Mouse (Mus musculus): Measurements from ENCODE around the gene Gng8.

Gene Gng8

DNA sequence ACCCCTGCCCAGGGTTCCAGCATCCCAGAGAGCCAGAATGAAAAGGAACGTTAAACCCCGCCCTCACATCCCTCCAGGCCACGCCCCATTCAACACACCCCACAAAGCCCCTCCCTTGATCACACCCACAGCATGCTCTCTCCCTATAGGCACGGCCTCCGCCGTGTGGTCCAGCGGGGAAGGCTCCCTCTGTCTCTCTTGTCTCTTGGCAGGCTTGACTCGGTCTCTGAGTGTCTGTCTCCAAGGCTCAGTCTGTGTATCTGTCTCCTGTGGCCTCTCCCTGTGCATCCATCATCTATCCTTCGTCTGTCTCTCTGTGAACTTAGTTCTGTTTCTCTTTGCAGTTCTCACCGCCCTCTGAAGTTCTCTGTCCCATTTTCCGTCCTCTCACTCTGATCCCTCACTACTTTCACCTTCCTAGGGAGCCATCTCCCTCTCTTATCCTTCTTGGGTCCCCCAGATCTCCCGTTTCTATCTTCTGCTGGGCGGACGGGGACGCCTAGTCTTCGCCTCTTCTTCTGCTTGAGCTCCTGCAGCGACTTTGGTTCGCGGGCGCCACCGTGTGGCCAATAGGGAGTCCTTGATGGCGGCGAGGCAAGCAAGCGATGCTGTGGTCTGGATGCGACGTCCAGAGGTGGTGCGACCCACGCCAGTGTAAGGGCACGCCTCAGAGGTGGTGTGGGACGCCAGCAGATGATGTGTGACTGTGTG is at the start of gene Gng8:
TSS of gene Gng8 (plus strand) at position 146 of the 711 bp plus-strand sequence.
- DNase-seq (ENCODE audit: low read depth): peak; percentile 80

DNA sequence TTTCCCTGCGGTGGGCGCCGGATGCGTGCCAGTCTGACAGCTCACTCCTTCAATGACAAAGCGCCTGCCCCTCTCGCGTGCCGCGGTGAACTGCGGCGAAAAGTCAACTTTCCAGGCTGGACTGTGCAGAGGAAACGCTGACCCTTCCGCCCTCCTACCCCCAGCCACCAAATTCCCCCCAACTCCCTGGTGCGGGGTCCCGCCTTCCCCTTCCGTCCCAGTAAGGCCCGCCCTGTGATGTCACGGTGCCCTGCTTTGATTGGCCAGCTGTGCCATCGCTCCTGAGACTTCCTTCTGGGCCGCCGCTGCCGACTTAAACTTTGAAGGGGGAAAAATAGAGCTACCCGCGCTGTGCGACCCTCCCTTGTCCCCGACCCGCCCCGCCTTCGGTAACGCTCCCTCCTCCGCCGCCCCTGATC is 48.9 kb upstream of the Gng8 start, which contains the start of gene Prkd2:
TSS of gene Prkd2 (plus strand) at position 258 of the 419 bp plus-strand sequence.
- peak; percentile 74 for DNase-seq (ENCODE audit: low read depth)

DNA sequence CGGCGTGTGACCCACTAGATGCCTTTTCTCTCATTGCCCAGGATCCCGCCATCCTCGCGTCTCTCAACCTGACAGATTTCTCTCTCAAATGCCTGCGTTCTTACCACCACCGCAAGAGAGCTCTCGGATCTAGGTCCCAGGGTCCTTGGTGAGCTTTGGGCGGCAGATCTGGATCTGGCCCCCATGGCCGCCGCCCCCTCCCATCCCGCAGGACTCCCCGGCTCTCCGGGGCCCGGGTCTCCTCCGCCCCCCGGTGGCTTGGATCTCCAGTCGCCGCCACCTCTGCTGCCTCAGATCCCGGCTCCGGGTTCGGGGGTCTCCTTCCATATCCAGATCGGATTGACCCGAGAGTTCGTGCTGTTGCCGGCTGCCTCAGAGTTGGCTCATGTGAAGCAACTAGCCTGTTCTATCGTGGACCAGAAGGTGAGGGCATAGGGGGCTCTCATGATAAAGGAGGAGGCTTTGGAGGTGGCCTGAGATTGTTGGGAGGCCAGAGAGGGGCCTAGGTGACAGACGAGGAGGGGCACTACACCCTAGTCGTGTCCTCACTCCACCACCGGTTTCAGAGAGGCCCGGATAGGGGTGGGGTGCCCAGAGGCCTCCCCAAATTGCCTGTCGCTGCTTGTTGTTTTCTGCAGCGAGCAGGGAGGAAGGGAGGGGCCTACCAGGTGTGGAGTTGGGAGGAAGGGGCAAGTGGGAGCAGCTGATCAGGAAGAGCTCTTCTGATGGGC is 48.0 kb upstream of the Gng8 start:
- no peak for DNase-seq (ENCODE audit: low read depth)

DNA sequence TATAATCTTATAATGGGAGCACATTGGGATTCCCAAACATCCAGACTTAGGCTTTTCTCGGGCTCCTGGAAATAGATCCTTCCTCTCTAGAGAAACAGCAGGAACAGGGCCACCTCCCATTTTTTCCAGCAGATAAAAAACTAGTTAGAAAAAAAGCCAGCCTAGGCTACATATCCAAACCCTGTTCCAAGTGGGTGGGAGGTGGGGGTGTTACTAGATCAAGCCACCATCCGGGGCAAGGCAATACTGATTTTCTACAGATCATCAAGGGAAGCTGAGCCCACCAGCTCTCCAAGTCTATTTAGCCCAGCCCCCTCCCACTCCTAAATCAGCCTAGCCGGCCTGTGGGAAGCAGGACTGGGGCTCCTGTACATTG is 46.9 kb upstream of the Gng8 start:
- no peak for DNase-seq (ENCODE audit: low read depth)

DNA sequence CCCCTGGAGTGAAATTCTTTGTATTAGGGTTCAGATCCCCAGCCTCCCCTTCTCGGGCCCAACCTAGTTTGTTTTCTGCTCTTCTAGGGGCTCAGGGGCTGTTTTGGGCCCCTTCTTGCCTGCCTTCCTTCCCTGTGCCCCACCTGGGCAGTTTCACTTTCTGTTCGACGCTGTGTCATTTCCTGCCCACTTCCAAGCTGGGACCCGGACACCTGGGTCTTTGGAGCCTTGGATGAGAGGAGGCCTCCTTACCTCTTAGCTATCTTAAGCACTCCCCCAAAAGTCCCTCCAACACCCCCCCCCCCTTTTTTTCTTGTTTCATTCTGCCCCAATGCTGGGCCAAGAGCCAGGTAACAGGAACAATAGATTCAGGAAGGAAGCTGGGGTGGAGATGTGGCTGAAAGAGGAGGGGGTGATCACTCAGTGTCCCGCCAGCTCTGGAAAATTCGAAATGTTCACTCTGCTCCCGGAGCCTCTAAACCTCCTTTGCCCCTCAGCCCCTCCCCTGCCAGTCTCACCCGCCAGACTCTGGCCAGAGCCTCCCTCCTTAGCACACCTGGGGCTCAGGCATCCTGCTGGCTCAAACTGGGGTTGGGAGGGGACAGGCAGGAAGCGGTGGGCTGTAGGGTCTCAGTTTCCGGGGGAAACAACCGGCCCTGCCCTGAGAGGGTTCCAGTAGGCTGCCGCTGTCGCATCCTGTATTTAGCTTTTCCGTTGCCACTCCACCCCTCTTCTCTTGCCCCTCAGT is 46.3 kb upstream of the Gng8 start:
- DNase-seq (ENCODE audit: low read depth): no peak

DNA sequence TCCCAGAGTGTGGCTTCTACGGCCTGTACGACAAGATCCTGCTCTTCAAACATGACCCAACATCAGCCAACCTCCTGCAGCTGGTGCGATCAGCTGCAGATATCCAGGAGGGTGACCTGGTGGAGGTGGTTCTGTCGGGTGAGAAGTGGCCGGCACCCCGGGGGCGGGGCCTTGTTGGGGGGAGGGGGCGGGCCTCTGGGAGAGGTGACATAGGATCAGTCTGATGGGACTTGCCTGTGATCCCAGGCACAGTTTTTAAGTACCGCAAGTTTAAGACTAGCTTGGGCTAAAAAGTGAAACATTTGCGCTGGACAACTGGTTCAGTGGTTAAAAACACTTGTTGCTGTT is 45.8 kb upstream of the Gng8 start:
- no peak for DNase-seq (ENCODE audit: low read depth)

DNA sequence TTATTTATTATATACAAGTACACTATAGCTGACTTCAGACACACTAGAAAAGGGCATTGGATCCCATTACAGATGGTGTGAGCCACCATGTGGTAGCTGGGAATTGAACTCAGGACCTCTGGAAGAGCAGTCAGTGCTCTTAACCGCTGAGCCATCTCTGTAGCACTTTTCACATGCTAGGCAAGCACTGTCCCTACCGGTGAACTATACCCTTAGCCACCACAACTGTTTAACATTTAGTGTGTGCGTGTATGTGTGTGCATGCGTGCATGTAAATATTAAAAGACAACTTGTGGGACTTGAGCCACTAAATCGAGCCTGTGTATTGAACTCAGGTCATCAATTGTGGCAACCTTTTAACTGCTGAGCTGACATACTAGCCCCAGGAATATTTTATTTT is 44.8 kb upstream of the Gng8 start:
- no peak for DNase-seq (ENCODE audit: low read depth)

DNA sequence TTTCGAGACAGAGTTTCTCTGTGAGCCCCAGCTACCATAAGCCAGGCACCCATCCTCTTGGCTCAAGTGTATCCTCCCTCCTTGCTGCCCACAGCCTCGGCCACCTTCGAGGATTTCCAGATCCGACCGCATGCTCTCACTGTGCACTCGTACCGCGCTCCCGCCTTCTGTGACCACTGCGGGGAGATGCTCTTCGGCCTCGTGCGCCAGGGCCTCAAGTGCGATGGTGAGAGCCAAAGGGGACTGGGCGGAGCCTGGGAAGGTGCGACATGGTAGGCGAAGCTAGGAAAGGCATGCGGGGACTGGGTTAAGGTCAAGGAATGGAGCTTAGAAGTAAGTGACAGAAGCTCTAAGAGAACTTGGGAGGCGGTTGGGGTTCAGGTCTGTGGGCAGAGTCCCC is 44.1 kb upstream of the Gng8 start:
- DNase-seq (ENCODE audit: low read depth): no peak

DNA sequence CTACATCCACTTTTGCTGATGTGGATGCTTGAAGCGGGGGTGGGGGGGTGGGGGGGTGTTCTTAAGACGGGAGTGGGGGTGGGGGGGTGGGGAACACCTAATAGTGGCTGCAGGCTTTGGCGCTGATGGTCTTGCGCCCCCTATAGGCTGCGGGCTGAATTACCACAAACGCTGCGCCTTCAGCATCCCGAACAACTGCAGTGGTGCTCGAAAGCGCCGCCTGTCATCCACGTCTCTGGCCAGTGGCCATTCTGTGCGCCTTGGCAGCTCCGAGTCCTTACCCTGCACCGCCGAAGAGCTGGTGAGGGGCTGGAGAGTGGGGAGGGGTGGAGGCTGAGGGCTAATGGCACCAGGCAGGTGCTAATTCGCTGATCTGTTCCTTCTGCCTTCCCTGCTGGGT is 43.0 kb upstream of the Gng8 start:
- no peak for DNase-seq (ENCODE audit: low read depth)

DNA sequence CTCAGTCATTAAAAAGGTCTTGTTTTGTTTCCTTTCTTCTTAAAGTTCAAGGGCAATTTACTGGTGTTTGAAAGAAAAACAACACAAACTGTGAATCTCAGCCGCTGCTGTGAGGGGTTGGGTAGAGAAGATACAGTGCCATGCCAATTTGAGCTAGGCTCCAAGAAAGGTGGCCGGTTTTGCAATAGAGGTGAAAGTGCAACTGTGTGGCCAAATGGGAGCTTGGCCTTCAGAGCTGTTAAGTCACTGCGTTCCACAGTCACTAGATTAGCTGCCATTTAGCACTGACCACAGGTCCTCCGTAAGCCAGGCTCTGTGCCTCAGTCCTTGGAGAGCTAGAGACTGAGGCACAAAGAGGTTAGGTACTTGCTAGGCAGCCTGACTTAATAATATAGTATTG is 40.0 kb upstream of the Gng8 start:
- no peak for DNase-seq (ENCODE audit: low read depth)

DNA sequence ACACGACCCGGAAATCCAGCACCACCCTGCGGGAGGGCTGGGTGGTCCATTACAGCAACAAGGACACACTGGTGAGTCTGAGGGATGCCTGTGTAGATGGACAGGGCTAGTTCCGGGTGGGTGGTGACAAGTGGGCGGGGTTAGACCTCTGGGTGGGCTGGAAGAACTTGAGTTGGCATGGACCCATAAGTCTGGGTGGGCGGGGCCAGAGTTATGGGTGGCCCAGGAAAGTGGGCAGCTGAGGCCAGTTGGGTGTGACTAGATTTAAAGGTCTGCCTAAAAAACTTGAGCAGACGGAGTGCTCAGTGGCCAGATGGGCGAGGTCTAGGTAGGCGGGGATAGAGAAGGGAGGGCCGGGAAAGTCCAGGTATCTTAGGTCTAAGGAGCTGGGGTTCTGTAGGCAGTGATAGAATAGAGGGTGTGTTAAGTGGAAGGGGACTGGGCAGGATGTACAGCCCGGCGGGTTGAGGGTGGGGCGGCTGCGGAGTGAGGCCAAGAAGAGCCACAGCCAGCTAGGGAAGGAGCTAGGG is 38.2 kb upstream of the Gng8 start:
- no peak for DNase-seq (ENCODE audit: low read depth)

DNA sequence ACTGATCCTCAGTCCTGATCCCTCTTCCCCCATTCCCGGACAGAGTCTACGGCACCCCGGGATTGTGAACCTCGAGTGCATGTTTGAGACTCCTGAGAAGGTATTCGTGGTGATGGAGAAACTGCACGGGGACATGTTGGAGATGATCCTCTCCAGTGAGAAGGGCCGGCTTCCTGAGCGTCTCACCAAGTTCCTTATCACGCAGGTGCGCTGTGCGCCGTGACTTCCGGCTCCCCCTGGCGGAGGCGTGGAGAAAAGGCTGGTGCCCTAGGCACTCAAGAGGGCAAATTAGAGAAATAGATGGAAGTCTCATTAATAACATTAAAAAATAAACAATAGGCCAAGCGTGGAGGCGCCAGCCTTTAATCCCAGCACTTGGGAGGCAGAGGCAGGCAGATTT is 33.2 kb upstream of the Gng8 start:
- DNase-seq (ENCODE audit: low read depth): no peak

DNA sequence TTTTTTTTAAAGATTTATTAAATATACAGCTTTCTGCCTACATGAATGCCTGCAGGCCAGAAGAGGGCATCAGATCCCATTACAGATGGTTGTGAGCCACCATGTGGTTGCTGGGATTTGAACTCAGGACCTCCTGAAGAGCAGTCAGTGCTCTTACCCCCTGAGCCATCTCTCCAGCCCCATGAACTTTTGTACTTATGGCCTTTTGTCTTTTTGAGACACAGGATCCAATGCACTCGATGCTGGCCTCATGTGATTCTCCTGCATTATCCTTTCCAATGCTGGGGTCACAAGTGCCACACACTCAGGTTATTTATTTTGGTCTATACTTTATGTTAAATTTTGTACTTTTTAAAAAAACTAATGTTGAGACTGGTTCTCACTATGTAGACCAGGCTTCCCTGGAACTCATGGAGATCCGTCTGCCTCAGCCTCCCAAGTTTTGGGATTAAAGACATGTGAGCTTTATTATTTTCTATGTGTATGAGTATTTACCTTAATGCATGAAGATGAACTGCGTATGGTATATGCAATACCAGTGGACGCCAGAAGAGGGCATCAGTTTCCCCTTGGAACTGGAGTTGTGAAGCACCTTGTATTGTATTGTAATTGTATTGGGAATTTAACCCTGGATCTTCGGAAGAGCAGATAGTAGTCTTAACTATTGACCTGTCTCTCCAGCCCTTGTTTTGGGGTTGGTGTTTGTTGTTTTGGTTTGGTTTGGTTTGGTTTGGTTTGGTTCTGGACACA is 31.5 kb upstream of the Gng8 start:
- DNase-seq (ENCODE audit: low read depth): no peak

DNA sequence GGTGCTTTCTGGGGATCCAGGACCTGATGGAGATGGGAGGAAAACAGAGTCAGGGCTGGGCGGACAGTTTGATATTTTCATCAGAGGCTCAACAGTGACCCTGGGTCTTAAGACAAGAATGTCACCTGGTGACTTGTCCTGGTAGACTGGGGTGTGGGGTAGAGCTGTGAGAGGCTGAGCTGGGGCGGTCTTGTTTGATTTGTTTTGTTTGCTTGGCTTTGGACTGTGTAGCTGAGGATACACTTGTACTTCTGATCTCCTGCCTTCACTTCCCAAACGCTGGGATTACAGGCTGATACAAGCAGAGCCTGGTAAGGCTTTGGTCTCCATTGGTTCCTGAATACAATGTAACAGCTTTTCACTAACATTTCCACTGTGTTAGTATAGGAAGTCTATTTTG is 24.1 kb upstream of the Gng8 start:
- no peak for DNase-seq (ENCODE audit: low read depth)

DNA sequence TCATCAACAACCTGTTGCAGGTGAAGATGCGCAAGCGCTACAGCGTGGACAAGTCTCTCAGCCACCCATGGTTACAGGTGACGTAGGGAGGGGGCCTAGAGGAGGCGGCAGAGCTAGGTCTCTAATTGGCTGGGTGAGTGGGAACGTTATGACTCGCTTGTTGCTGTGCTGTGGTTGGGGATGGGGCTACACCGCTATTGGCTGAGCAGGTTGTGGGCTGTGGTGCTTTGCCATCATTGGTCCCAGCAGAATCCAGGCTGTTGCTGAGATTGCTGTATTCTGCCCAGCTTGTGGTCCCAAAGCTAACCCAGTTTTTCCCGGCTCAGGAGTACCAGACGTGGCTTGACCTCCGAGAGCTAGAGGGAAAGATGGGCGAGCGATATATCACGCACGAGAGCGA is 22.1 kb upstream of the Gng8 start:
- DNase-seq (ENCODE audit: low read depth): no peak

DNA sequence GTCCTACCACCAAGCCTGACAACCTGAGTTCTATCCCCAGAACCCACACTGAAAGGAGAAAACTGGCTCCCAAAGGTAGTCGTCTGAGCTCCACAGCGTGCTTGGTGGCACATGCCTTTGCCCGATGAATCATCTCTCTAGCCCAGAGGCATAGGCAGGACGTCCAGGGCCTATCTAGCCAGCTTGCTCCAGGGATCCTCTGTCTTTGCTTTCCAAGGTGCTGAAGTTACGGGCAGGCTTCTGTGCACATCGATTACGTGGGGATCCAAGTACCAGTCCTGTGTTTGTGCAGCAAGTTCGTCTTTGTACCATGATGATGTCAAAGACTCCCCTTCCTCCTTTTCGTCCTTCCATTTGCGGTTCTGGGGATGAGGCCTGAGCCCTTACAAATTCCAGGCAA is 20.0 kb upstream of the Gng8 start:
- DNase-seq (ENCODE audit: low read depth): no peak

DNA sequence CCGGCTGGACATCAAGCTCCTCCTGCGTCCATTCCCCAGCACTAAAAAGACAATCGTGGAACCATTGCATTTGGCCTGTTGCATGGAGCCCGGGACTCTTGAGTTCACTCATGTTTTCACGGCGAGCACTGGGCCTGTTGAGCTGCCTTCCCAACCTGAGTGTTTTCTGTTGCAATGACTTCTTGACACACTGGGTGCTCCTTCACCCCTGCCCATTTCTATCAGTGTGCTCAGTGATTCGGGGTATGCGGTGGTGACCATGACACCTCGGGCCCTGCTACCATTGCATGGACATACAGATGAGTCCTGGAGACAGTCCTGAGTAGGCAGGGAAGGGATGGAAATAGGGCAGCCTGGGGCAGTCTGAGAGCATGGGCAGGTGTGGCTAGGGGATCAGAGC is 19.1 kb upstream of the Gng8 start:
- DNase-seq (ENCODE audit: low read depth): no peak

DNA sequence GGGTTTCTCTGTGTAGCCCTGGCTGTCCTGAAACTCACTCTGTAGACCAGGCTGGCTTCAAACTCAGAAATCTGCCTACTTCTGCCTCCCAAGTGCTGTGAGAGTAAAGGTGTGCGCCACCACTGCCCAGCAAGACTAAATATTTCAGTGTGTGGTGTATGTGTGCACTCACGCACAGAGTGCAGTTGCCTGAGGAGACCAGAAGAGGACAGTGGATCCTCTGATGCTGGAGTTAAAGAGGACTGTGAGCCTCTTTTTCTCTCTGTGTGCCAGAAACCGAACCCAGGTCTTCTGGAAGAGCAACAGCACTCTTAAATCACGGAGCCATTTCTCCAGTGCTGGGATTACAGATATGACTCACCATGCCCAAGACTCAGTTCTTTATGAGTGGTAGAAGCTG is 18.2 kb upstream of the Gng8 start:
- no peak for DNase-seq (ENCODE audit: low read depth)

DNA sequence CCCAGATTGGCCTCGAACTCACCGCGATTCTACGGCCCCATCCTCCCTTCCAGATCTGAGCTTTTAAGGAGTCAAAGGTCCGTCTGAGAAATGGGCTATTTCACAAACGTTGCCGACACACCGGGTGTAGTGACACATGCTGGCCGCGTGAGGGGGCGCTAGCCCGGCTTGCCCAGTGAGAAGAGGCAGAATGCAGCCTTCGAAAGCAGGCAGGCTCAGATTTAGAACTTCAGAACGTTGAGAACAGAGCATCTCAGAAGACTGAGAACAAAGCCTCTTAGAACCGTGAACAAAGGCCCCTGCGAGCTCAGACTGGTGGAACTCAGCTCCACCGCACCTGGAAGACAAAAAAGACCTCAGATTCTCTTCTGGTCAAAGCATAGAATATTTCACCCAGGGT is 17.4 kb upstream of the Gng8 start:
- DNase-seq (ENCODE audit: low read depth): peak; percentile 63

DNA sequence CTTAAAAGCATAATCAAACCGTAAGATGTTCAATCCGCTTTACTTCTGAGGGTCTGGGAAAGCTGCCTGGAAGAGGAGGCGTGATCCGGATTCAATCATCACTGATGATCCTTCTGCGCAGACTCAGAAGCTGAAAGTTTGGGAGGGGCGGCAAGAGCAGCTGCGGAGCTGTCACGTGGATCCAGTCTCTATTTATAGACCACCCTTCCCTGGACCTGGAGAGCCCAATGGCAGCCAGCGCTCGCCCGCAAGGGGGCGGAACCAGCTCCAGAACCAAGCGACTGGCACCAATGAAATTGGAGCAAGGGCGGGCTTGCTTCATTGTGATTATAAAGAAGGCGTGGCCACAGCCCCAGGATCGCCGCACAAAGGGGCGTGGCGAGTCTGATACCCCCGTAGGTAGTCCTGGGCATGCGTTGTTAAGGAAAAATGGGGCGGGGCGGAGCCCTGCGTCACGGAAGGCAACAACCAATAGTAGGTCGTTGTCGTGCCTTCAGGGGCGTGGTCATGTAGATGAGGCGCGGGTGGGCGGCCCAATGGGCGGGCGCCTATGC is 16.8 kb upstream of the Gng8 start:
- DNase-seq (ENCODE audit: low read depth): peak; percentile 99

DNA sequence AGATGAGACGGTGACA is 16.5 kb upstream of the Gng8 start, which contains the start of gene Dact3:
TSS of gene Dact3 (plus strand) at position 8 of the 16 bp plus-strand sequence.
- no peak for DNase-seq (ENCODE audit: low read depth)

DNA sequence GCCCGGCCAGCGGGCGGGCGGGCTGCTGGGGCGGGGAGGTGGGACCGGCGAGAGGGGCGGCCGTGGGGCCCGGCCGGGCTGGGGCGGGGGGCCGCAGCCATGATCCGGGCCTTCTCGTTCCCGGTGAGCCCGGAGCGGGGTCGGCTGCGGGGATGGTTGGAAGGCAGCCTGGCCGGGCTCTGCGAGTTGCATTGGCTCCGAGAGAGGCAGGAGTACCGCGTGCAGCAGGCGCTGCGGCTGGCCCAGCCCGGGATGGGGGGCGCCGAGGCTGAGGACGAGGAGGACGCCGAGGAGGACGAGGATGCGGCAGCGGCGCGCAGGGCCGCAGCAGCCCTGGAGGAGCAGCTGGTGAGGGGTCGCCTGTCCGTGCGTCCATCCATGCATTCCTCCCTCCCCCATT is 16.3 kb upstream of the Gng8 start:
- DNase-seq (ENCODE audit: low read depth): no peak

DNA sequence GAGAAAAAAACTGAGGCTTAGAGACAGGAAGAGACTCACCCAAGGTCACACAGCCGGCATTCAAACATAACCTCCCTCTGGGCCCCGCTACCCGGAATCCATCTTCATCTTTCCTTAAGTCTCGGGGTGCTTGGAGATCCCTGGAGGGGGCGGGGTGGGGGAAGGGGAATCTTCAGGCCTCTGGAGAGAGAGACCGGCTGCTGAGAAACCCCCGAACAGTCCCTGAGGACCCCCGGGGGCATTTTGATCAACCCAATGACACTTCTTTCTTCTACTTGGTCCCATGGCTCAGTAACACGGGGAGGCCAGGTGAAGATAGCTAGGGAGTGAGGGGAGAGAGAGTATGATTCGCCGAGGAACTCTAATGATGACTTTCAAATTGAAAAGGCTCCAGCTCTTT is 15.6 kb upstream of the Gng8 start:
- no peak for DNase-seq (ENCODE audit: low read depth)
